Mouse (Mus musculus) hindbrain, postnatal 0 days (tissue): ENCODE measurements at regions not wholly inside any gene's neighbourhood (a gene's known extent, or its start where the extent isn't known, plus 50 kb on each side); places are given as distances from the start of the nearest gene placed in this dataset.

Source experiments
- ATAC-seq: fragments of 200-750 bp; cut with Nextera tagmentation; 2 replicates; pipeline ENCODE4 v1.8.0; 2017; ENCODE audit warnings: mild to moderate bottlenecking, moderate TSS enrichment, moderate library complexity
- DNase-seq: peaks from one replicate; pipeline ENCODE4 v3.0.0-alpha.2; 2015; ENCODE audit warnings: low spot score
- H3K27ac ChIP-seq: fragments of 300-500 bp; sonication (generic); 2 replicates; pipeline ENCODE4 v1.5.1; 2014; ENCODE audit warnings: mild to moderate bottlenecking
- H3K27me3 ChIP-seq: fragments of 300-500 bp; sonication (generic); 2 replicates; pipeline ENCODE4 v1.6.1; 2014; ENCODE audit warnings: low read length, mixed read lengths; ENCODE audit not compliant: insufficient read depth
- H3K36me3 ChIP-seq: fragments of 300-500 bp; sonication (generic); 2 replicates; pipeline ENCODE4 v1.6.1; 2014; ENCODE audit warnings: low read length, mixed read lengths; ENCODE audit not compliant: insufficient read depth
- H3K4me1 ChIP-seq: fragments of 300-500 bp; sonication (generic); 2 replicates; pipeline ENCODE4 v1.6.1; 2014; ENCODE audit warnings: antibody characterized with exemption, low read length, mixed read lengths; ENCODE audit not compliant: insufficient read depth
- H3K4me2 ChIP-seq: fragments of 300-500 bp; sonication (generic); 2 replicates; pipeline ENCODE4 v1.6.1; 2014; ENCODE audit warnings: low read depth, mild to moderate bottlenecking, low read length, moderate library complexity, mixed read lengths
- H3K4me3 ChIP-seq: fragments of 300-500 bp; sonication (generic); 2 replicates; pipeline ENCODE4 v1.5.1; 2014; ENCODE audit warnings: low read length
- H3K9ac ChIP-seq: fragments of 300-500 bp; sonication (generic); replicated peaks from 2 replicates; pipeline ENCODE4 v1.6.1; 2014; ENCODE audit warnings: mild to moderate bottlenecking, low read length, moderate library complexity, mixed read lengths
- H3K9me3 ChIP-seq: fragments of 300-500 bp; sonication (generic); 2 replicates; pipeline ENCODE4 v1.6.1; 2016; ENCODE audit warnings: low read length, mixed read lengths
- CTCF ChIP-seq: IDR thresholded peaks from 2 replicates; pipeline ENCODE4 v1.5.1; 2016; ENCODE audit warnings: antibody characterized with exemption, control low read depth, low read depth
- WGBS: fragments of 180-500 bp; shearing (Covaris S2); extraction: QIAGEN DNeasy Blood & Tissue Kit; methylation state at CpG from one replicate; pipeline ENCODE4 v1.1.7; 2014; 5-methylcytosine and 5-hydroxymethylcytosine counted together

- H3K27ac ChIP-seq: no peak overlapping the region
- no peak for DNase-seq
- no peaks in the 10 kb centered on the region for H3K4me1 ChIP-seq
- H3K27me3 ChIP-seq: no peaks in the 10 kb centered on the region
- no peak for TF ChIP-seq CTCF
- ATAC-seq: no peak
- no peaks in the 10 kb centered on the region for H3K9me3 ChIP-seq
- H3K4me2 ChIP-seq: no peak overlapping the region
- H3K4me3 ChIP-seq: no peak overlapping the region
- no peaks in the 10 kb centered on the region for H3K36me3 ChIP-seq
- no peak overlapping the region for H3K9ac ChIP-seq
- WGBS: 62% methylated on average over 15 of the region's 16 CpGs
These were observed 341.2 kb upstream of the Atp2b1 start for GRCm38 (mm10) chr10:98572782-98573536.

- no peaks in the 10 kb centered on the region for H3K36me3 ChIP-seq
- H3K9ac ChIP-seq: no peak overlapping the region
- no peak overlapping the region for H3K4me2 ChIP-seq
- no peak overlapping the region for H3K4me3 ChIP-seq
- H3K27ac ChIP-seq: no peak overlapping the region
- H3K27me3 ChIP-seq: no peaks in the 10 kb centered on the region
- no peaks in the 10 kb centered on the region for H3K4me1 ChIP-seq
- TF ChIP-seq CTCF: no peak
- WGBS: 80% methylated on average over 6 of the region's 6 CpGs
- no peaks in the 10 kb centered on the region for H3K9me3 ChIP-seq
- DNase-seq (no peak), ATAC-seq (no peak)
These were observed 337.2 kb upstream of the Atp2b1 start for GRCm38 (mm10) chr10:98577040-98577439.

GRCm38 (mm10) chr10:98584776-98585175 lies 329.4 kb upstream of the Atp2b1 start:
- WGBS: 77% methylated on average over 1 of the region's 1 CpGs
- no peaks in the 10 kb centered on the region for H3K9me3 ChIP-seq
- no peak for DNase-seq
- H3K27ac ChIP-seq: no peak overlapping the region
- H3K4me1 ChIP-seq: no peaks in the 10 kb centered on the region
- no peaks in the 10 kb centered on the region for H3K36me3 ChIP-seq
- no peaks in the 10 kb centered on the region for H3K27me3 ChIP-seq
- H3K4me2 ChIP-seq: no peak overlapping the region
- H3K9ac ChIP-seq: no peak overlapping the region
- ATAC-seq: no peak
- no peak overlapping the region for H3K4me3 ChIP-seq
- no peak for TF ChIP-seq CTCF

- Histone ChIP-seq H3K4me3 (no peak overlapping the region), H3K4me2 (no peak overlapping the region), H3K9me3 (no peaks in the 10 kb centered on the region), H3K4me1 (no peaks in the 10 kb centered on the region), H3K27me3 (no peaks in the 10 kb centered on the region), H3K36me3 (no peaks in the 10 kb centered on the region), H3K27ac (no peak overlapping the region), H3K9ac (no peak overlapping the region)
- 88% methylated on average over 14 of the region's 14 CpGs for WGBS
- no peak for DNase-seq
- TF ChIP-seq CTCF: no peak
- ATAC-seq: no peak
These were observed 324.5 kb upstream of the Atp2b1 start for GRCm38 (mm10) chr10:98589726-98590125.

- 74% methylated on average over 6 of the region's 6 CpGs for WGBS
- Histone ChIP-seq H3K9ac (no peak overlapping the region), H3K27me3 (no peaks in the 10 kb centered on the region), H3K36me3 (no peaks in the 10 kb centered on the region), H3K4me1 (no peaks in the 10 kb centered on the region), H3K27ac (no peak overlapping the region), H3K9me3 (no peaks in the 10 kb centered on the region), H3K4me3 (no peak overlapping the region), H3K4me2 (no peak overlapping the region)
- DNase-seq: no peak
- no peak for ATAC-seq
- TF ChIP-seq CTCF: no peak
These were observed 322.1 kb upstream of the Atp2b1 start for GRCm38 (mm10) chr10:98592154-98592553.

- no peaks in the 10 kb centered on the region for H3K4me1 ChIP-seq
- DNase-seq: no peak
- H3K27me3 ChIP-seq: no peaks in the 10 kb centered on the region
- no peak overlapping the region for H3K9ac ChIP-seq
- no peak for ATAC-seq
- H3K4me3 ChIP-seq: no peak overlapping the region
- H3K9me3 ChIP-seq: no peaks in the 10 kb centered on the region
- no peak for TF ChIP-seq CTCF
- H3K27ac ChIP-seq: no peak overlapping the region
- H3K4me2 ChIP-seq: no peak overlapping the region
- WGBS: 90% methylated on average over 5 of the region's 5 CpGs
- H3K36me3 ChIP-seq: no peaks in the 10 kb centered on the region
These were observed 320.3 kb upstream of the Atp2b1 start for GRCm38 (mm10) chr10:98593910-98594309.

- Histone ChIP-seq H3K4me1 (no peaks in the 10 kb centered on the region), H3K27me3 (no peaks in the 10 kb centered on the region), H3K9me3 (no peaks in the 10 kb centered on the region), H3K9ac (no peak overlapping the region), H3K27ac (no peak overlapping the region), H3K4me3 (no peak overlapping the region), H3K4me2 (no peak overlapping the region), H3K36me3 (no peaks in the 10 kb centered on the region)
- 86% methylated on average over 18 of the region's 18 CpGs for WGBS
- ATAC-seq: no peak
- DNase-seq: no peak
- TF ChIP-seq CTCF: no peak
These were observed 305.8 kb upstream of the Atp2b1 start for GRCm38 (mm10) chr10:98608221-98608941.
